Mouse (Mus musculus) CH12.LX (cell line): Measurements from ENCODE around the gene Gas2. TPM values are rescaled to one million over a fixed set of nuclear protein-coding genes. Genes with fewer than 3 reads are reported as not detected.

Experiments
- DNase-seq: peaks from one replicate; pipeline ENCODE4 v3.0.0-alpha.2; 2013; ENCODE audit errors: extremely low read depth
- H3K27ac ChIP-seq: 2 replicates; pipeline ENCODE4 v1.5.1; 2012; ENCODE audit warnings: low read depth, mild to moderate bottlenecking, control low read depth, moderate library complexity; ENCODE audit not compliant: insufficient read depth
- H3K27me3 ChIP-seq: replicated peaks from 2 replicates; pipeline ENCODE3; 2012; ENCODE audit warnings: inconsistent platforms
- H3K36me3 ChIP-seq, 2 experiments: replicated peaks in 1 of 2; 2 replicates each; pipeline versions ENCODE3 to v1.6.1; 2012; ENCODE audit warnings: inconsistent platforms in 1 of 2, low read length in 1 of 2, mild to moderate bottlenecking in 1 of 2, mixed read lengths in 1 of 2, moderate library complexity in 1 of 2; ENCODE audit not compliant: control insufficient read depth in 1 of 2, insufficient read depth in 1 of 2
- H3K4me1 ChIP-seq, 2 experiments: 2 replicates each; pipeline ENCODE4 v1.6.1; 2012; ENCODE audit warnings: inconsistent platforms in 1 of 2, moderate library complexity in 1 of 2; ENCODE audit not compliant: insufficient read depth in 2 of 2, control insufficient read depth in 1 of 2
- H3K4me2 ChIP-seq: 2 replicates; pipeline ENCODE4 v1.6.1; 2012; ENCODE audit warnings: low read depth, mild to moderate bottlenecking, control low read depth; ENCODE audit not compliant: poor library complexity, insufficient read depth, severe bottlenecking
- H3K4me3 ChIP-seq, 3 experiments: fragments of 150-350 bp in 1 of 3; sonication (generic) in 1 of 3; replicated peaks in 1 of 3; 2 replicates each; pipeline versions ENCODE3 to v1.5.1; 2011 to 2012; ENCODE audit warnings: low read depth in 2 of 3, low read length in 2 of 3, mild to moderate bottlenecking in 2 of 3, moderate library complexity in 2 of 3, control low read depth in 1 of 3, improper control_type of control experiment in 1 of 3, inconsistent platforms in 1 of 3, mixed read lengths in 1 of 3; ENCODE audit not compliant: poor library complexity in 1 of 3
- H3K79me2 ChIP-seq: replicated peaks from 2 replicates; pipeline ENCODE4 v1.6.1; 2012; ENCODE audit warnings: mild to moderate bottlenecking, moderate library complexity; ENCODE audit not compliant: control insufficient read depth, poor library complexity, insufficient read depth, severe bottlenecking; ENCODE audit errors: extremely low read depth
- H3K9ac ChIP-seq: 2 replicates; pipeline ENCODE4 v1.6.1; 2012; ENCODE audit warnings: low read depth, mild to moderate bottlenecking, control low read depth, moderate library complexity; ENCODE audit not compliant: insufficient read depth
- H3K9me3 ChIP-seq: replicated peaks from 2 replicates; pipeline ENCODE3; 2012; ENCODE audit warnings: low read length, inconsistent platforms, mixed read lengths
- CHD1 ChIP-seq: IDR thresholded peaks from 2 replicates; pipeline ENCODE4 v1.6.1; 2012; ENCODE audit warnings: low read depth, low read length, improper control_type of control experiment, inconsistent platforms
- CTCF ChIP-seq, 2 experiments: IDR thresholded peaks in 1 of 2; conservative IDR thresholded peaks in 1 of 2; 2 replicates each; pipeline ENCODE4 v1.5.1; 2011 to 2012; ENCODE audit warnings: low read depth in 2 of 2, low read length in 2 of 2, improper control_type of control experiment in 1 of 2, inconsistent platforms in 1 of 2, mild to moderate bottlenecking in 1 of 2, moderate library complexity in 1 of 2
- E2F4 ChIP-seq: IDR thresholded peaks from 2 replicates; pipeline ENCODE4 v1.6.1; 2011; ENCODE audit warnings: low read depth, low read length, improper control_type of control experiment; ENCODE audit not compliant: insufficient replicate concordance
- ELF1 ChIP-seq: IDR thresholded peaks from 2 replicates; pipeline ENCODE4 v1.6.1; 2014; ENCODE audit warnings: low read depth, mild to moderate bottlenecking, inconsistent platforms, low read length, improper control_type of control experiment
- GABPA ChIP-seq: IDR thresholded peaks from 2 replicates; pipeline ENCODE4 v1.6.1; 2012; ENCODE audit warnings: low read depth, low read length, improper control_type of control experiment, inconsistent platforms; ENCODE audit not compliant: insufficient replicate concordance
- HCFC1 ChIP-seq: IDR thresholded peaks from 2 replicates; pipeline ENCODE4 v1.6.1; 2012; ENCODE audit warnings: low read depth, mild to moderate bottlenecking, inconsistent platforms, low read length, improper control_type of control experiment
- IRF4 ChIP-seq: IDR thresholded peaks from 2 replicates; pipeline ENCODE4 v1.6.1; 2014; ENCODE audit warnings: low read depth, mild to moderate bottlenecking, inconsistent platforms, low read length, improper control_type of control experiment
- JUN ChIP-seq: IDR thresholded peaks from 2 replicates; pipeline ENCODE4 v1.6.1; 2011; ENCODE audit warnings: low read depth, mild to moderate bottlenecking, low read length, improper control_type of control experiment, moderate library complexity; ENCODE audit not compliant: insufficient read depth
- MAZ ChIP-seq: IDR thresholded peaks from 2 replicates; pipeline ENCODE4 v1.6.1; 2012; ENCODE audit warnings: low read depth, mild to moderate bottlenecking, inconsistent platforms, low read length, improper control_type of control experiment, moderate library complexity
- MEF2A ChIP-seq: IDR thresholded peaks from 2 replicates; pipeline ENCODE4 v1.6.1; 2014; ENCODE audit warnings: low read depth, mild to moderate bottlenecking, inconsistent platforms, low read length, improper control_type of control experiment, borderline replicate concordance
- NELFE ChIP-seq: IDR thresholded peaks from 2 replicates; pipeline ENCODE4 v1.6.1; 2011; ENCODE audit warnings: low read depth, low read length, improper control_type of control experiment
- PAX5 ChIP-seq: IDR thresholded peaks from 2 replicates; pipeline ENCODE4 v1.6.1; 2012; ENCODE audit warnings: low read length, inconsistent platforms, mixed read lengths
- POLR2AphosphoS2 ChIP-seq: IDR thresholded peaks from 2 replicates; pipeline ENCODE4 v1.6.1; 2011; ENCODE audit warnings: low read depth, low read length, improper control_type of control experiment
- RAD21 ChIP-seq: IDR thresholded peaks from 2 replicates; pipeline ENCODE4 v1.6.1; 2011; ENCODE audit warnings: low read depth, mild to moderate bottlenecking, low read length, improper control_type of control experiment, moderate library complexity
- RCOR1 ChIP-seq: conservative IDR thresholded peaks from 2 replicates; pipeline ENCODE4 v1.6.1; 2012; ENCODE audit warnings: low read depth, mild to moderate bottlenecking, inconsistent platforms, low read length, improper control_type of control experiment
- SIN3A ChIP-seq: IDR thresholded peaks from 2 replicates; pipeline ENCODE4 v1.6.1; 2012; ENCODE audit warnings: low read length, improper control_type of control experiment, inconsistent platforms
- SMC3 ChIP-seq: IDR thresholded peaks from 2 replicates; pipeline ENCODE4 v1.6.1; 2011; ENCODE audit warnings: low read depth, low read length, improper control_type of control experiment
- TBP ChIP-seq: conservative IDR thresholded peaks from 2 replicates; pipeline ENCODE4 v1.6.1; 2011; ENCODE audit warnings: low read depth, low read length, improper control_type of control experiment
- TCF12 ChIP-seq: IDR thresholded peaks from 2 replicates; pipeline ENCODE4 v1.6.1; 2014; ENCODE audit warnings: low read depth, mild to moderate bottlenecking, inconsistent platforms, low read length, improper control_type of control experiment
- USF2 ChIP-seq: conservative IDR thresholded peaks from 2 replicates; pipeline ENCODE4 v1.6.1; 2011; ENCODE audit warnings: low read depth, low read length, improper control_type of control experiment
- ZC3H11A ChIP-seq: IDR thresholded peaks from 2 replicates; pipeline ENCODE4 v1.6.1; 2012; ENCODE audit warnings: low read depth, mild to moderate bottlenecking, inconsistent platforms, low read length, improper control_type of control experiment
- ZKSCAN1 ChIP-seq: IDR thresholded peaks from 2 replicates; pipeline ENCODE4 v1.6.1; 2012; ENCODE audit warnings: low read depth, inconsistent platforms, low read length, improper control_type of control experiment, borderline replicate concordance
- ZNF384 ChIP-seq: IDR thresholded peaks from 2 replicates; pipeline ENCODE4 v1.6.1; 2012; ENCODE audit warnings: low read depth, low read length, improper control_type of control experiment, inconsistent platforms
- dilution Hi-C: fragments of 300-500 bp; cut with MboI; formaldehyde crosslinking; loops from 2 replicates; pipeline ENCODE4 v1.14.3; 2020; ENCODE audit warnings: low sequenced_read_pairs; ENCODE audit not compliant: extremely low pct_unique_long_range_greater_than_20kb, extremely low pct_ligation_motif_present
- in situ Hi-C: fragments of 300-500 bp; cut with MboI; formaldehyde crosslinking; loops from 3 replicates; pipeline ENCODE4 v1.14.3; 2019; ENCODE audit warnings: low sequenced_read_pairs, low pct_ligation_motif_present, low pct_unique_long_range_greater_than_20kb, mixed read lengths
- polyA plus RNA-seq: library from polyadenylated mRNA; unstranded; fragments of >175 nt; gene quantifications from 2 replicates; pipeline ENCODE4 v1.2.1, GENCODE M21; 2012; ENCODE audit warnings: low read depth; ENCODE audit not compliant: insufficient read length
- total RNA-seq, 2 experiments: library from RNA; depleted of rRNA; stranded (reverse); fragments of 300-350 nt in 1 of 2; fragments of >200 nt in 1 of 2; gene quantifications; 2 replicates each; pipeline ENCODE4 v1.2.3; 2012 to 2014

Gas2 gene
- total and polyA plus RNA-seq, 3 experiments = 2.7 to 4.3 (median 3.3) TPM

GRCm38 (mm10) chr7:51899066-51899465 lies 37.3 kb downstream of the Gas2 start:
- Histone ChIP-seq H3K4me1 (no peaks in the 10 kb centered on the region), H3K79me2 (no peaks in the 10 kb centered on the region), H3K9me3 (peaks cover 8% of the 10 kb centered on the region), H3K27me3 (no peaks in the 10 kb centered on the region), H3K27ac (no peak overlapping the region), H3K9ac (no peak overlapping the region), H3K36me3 (no peaks in the 10 kb centered on the region), H3K4me3 (no peak overlapping the region), H3K4me2 (no peak overlapping the region)
- dilution Hi-C loops = no loop called here
- in situ Hi-C loops = no loop called here
- TF ChIP-seq ZKSCAN1 = no peak
- no peak for TF ChIP-seq GABPA
- TF ChIP-seq TCF12 = no peak
- no peak for TF ChIP-seq PAX5
- no peak for TF ChIP-seq CHD1
- no peak for TF ChIP-seq SIN3A
- TF ChIP-seq MAZ = no peak
- TF ChIP-seq MEF2A = no peak
- TF ChIP-seq TBP = no peak
- TF ChIP-seq ZC3H11A = no peak
- no peak for DNase-seq

GRCm38 (mm10) chr7:51913292-51914050 lies 51.7 kb downstream of the Gas2 start:
- in situ Hi-C loops = no loop called here
- no peak overlapping the region for H3K4me3 ChIP-seq

More at GRCm38 (mm10) chr7:51913292-51914050, 51.7 kb downstream of the Gas2 start:
- no peaks in the 10 kb centered on the region for H3K36me3 ChIP-seq
- peaks cover 0 to 4% of the 10 kb centered on the region in 2 experiments; a peak in 2 of 4 replicates for H3K4me1 ChIP-seq
- no peaks in the 10 kb centered on the region for H3K79me2 ChIP-seq
- dilution Hi-C loops = no loop called here
- no peaks in the 10 kb centered on the region for H3K27me3 ChIP-seq
- H3K9me3 ChIP-seq = peaks cover 18% of the 10 kb centered on the region
- no peak for DNase-seq
- no peak overlapping the region for H3K4me2 ChIP-seq
- no peak overlapping the region for H3K9ac ChIP-seq
- no peak overlapping the region for H3K27ac ChIP-seq
- TF ChIP-seq ELF1 (no peak), USF2 (no peak), IRF4 (no peak), NELFE (no peak), SIN3A (no peak), CTCF (conservative IDR thresholded peaks at IDR 0.05 in 1 of 2, IDR thresholded peaks at IDR 0.05 in 1 of 2; ENCODE audit: low read depth in 2 of 2, low read length in 2 of 2) (no peak), HCFC1 (no peak), SMC3 (no peak), POLR2AphosphoS2 (no peak), JUN (no peak), RAD21 (no peak), CHD1 (no peak), RCOR1 (no peak), ZNF384 (no peak), E2F4 (no peak), ZC3H11A (no peak), GABPA (no peak), TCF12 (no peak)
